In genomic region chr5:87705891-87706290, GRCm38 (mm10) we compare ENCODE assay signal across 40 mouse cellular contexts. TPM values are rescaled to one million over a fixed set of nuclear protein-coding genes. Genes with fewer than 3 reads are reported as not detected.
"Had no signal": no experiment of that assay in that cellular context is flagged by ENCODE, and none has a peak within 500 bp of the region (broad histone marks: within the 10 kb centered on the region; RNA-seq: fewer than 3 reads in every experiment).

No protein-coding gene starts in this region.

- H3K4me2 ChIP-seq: embryonic facial prominence, embryonic 12.5 days; embryonic facial prominence, embryonic 13.5 days; embryonic facial prominence, embryonic 15.5 days; forebrain, embryonic 12.5 days; forebrain, embryonic 13.5 days; forebrain, embryonic 15.5 days had no signal

- ATAC-seq: forebrain, embryonic 13.5 days; forebrain, embryonic 14.5 days; forebrain, embryonic 15.5 days; forebrain, embryonic 16.5 days; forebrain, postnatal 0 days had no signal

- H3K27me3 ChIP-seq: embryonic facial prominence, embryonic 12.5 days; embryonic facial prominence, embryonic 13.5 days; embryonic facial prominence, embryonic 15.5 days; forebrain, embryonic 12.5 days; forebrain, embryonic 13.5 days; forebrain, embryonic 15.5 days had no signal

- H3K4me3 ChIP-seq: embryonic facial prominence, embryonic 10.5 days; embryonic facial prominence, embryonic 12.5 days; embryonic facial prominence, embryonic 13.5 days; embryonic facial prominence, embryonic 15.5 days; erythroblast, embryonic 14.5 days; forebrain, embryonic 10.5 days; forebrain, embryonic 12.5 days; forebrain, embryonic 13.5 days; forebrain, embryonic 15.5 days; gastrocnemius, adult 2 months; heart, adult 2 months; heart, embryonic 10.5 days had no signal

- DNase-seq: cerebellum, adult 2 months; cerebellum, adult 8-10 months; cerebellum, adult 9-10 months; cerebellum, adult 9-11 months; cerebellum, postnatal 10 days; cerebellum, postnatal 14 days; cerebellum, postnatal 25 days; cerebellum, postnatal 36 days; embryo, embryonic 11 days; forebrain, postnatal 0 days; gastrocnemius, adult 2 months; gastrocnemius, postnatal 10 days; gastrocnemius, postnatal 14 days; gastrocnemius, postnatal 25 days; gastrocnemius, postnatal 36 days; heart, adult 11 months; heart, adult 18-20 months; heart, adult 2 months had no signal

- H3K9me3 ChIP-seq: embryonic facial prominence, embryonic 10.5 days; embryonic facial prominence, embryonic 12.5 days; embryonic facial prominence, embryonic 13.5 days; embryonic facial prominence, embryonic 15.5 days; forebrain, embryonic 10.5 days; forebrain, embryonic 12.5 days; forebrain, embryonic 13.5 days; forebrain, embryonic 15.5 days; heart, embryonic 10.5 days had no signal

- H3K4me1 ChIP-seq: embryonic facial prominence, embryonic 10.5 days; embryonic facial prominence, embryonic 12.5 days; embryonic facial prominence, embryonic 13.5 days; embryonic facial prominence, embryonic 15.5 days; forebrain, embryonic 10.5 days; forebrain, embryonic 12.5 days; forebrain, embryonic 13.5 days; forebrain, embryonic 15.5 days; heart, embryonic 10.5 days had no signal

- H3K27ac ChIP-seq: embryonic facial prominence, embryonic 10.5 days; embryonic facial prominence, embryonic 12.5 days; embryonic facial prominence, embryonic 13.5 days; embryonic facial prominence, embryonic 15.5 days; forebrain, embryonic 10.5 days; forebrain, embryonic 12.5 days; forebrain, embryonic 13.5 days; forebrain, embryonic 15.5 days; gastrocnemius, adult 2 months; heart, adult 2 months; heart, embryonic 10.5 days had no signal

- H3K36me3 ChIP-seq: embryonic facial prominence, embryonic 10.5 days; embryonic facial prominence, embryonic 12.5 days; embryonic facial prominence, embryonic 13.5 days; embryonic facial prominence, embryonic 15.5 days; forebrain, embryonic 10.5 days; forebrain, embryonic 12.5 days; forebrain, embryonic 15.5 days; heart, embryonic 10.5 days had no signal

- H3K9ac ChIP-seq: embryonic facial prominence, embryonic 12.5 days; embryonic facial prominence, embryonic 13.5 days; embryonic facial prominence, embryonic 15.5 days; forebrain, embryonic 12.5 days; forebrain, embryonic 13.5 days; forebrain, embryonic 15.5 days; forebrain, postnatal 0 days had no signal

RNA-seq across cellular contexts. Expression of gene Csn2, which starts 6.5 kb away (rescaled TPM):
- total RNA-seq: common myeloid progenitor, adult 5-6 weeks; forebrain, postnatal 0 days; gastrocnemius, adult 18-20 months; gastrocnemius, adult 2 months; gastrocnemius, adult 8-10 months; gastrocnemius, postnatal 10 days; gastrocnemius, postnatal 14 days; gastrocnemius, postnatal 25 days; gastrocnemius, postnatal 36 days; gastrocnemius, postnatal 4 days; heart, adult 18-20 months; heart, adult 2 months; heart, adult 8-10 months had no signal
- polyA plus RNA-seq: cerebellum, adult 2 months; cortical plate, adult 2 months; embryonic facial prominence, embryonic 10.5 days; embryonic facial prominence, embryonic 11.5 days; embryonic facial prominence, embryonic 12.5 days; embryonic facial prominence, embryonic 13.5 days; embryonic facial prominence, embryonic 14.5 days; embryonic facial prominence, embryonic 15.5 days; erythroblast, embryonic 14.5 days; forebrain, embryonic 10.5 days; forebrain, embryonic 11.5 days; forebrain, embryonic 12.5 days; forebrain, embryonic 13.5 days; forebrain, embryonic 14.5 days; forebrain, embryonic 15.5 days; forebrain, embryonic 16.5 days; forebrain, postnatal 0 days; frontal cortex, adult 2 months; heart, adult 2 months; heart, embryonic 10.5 days had no signal

RNA-seq across cellular contexts. Expression of gene Csn1s1, which starts 39.9 kb away (rescaled TPM):
- total RNA-seq: common myeloid progenitor, adult 5-6 weeks; forebrain, postnatal 0 days; gastrocnemius, adult 18-20 months; gastrocnemius, adult 2 months; gastrocnemius, adult 8-10 months; gastrocnemius, postnatal 10 days; gastrocnemius, postnatal 14 days; gastrocnemius, postnatal 25 days; gastrocnemius, postnatal 36 days; gastrocnemius, postnatal 4 days; heart, adult 18-20 months; heart, adult 2 months; heart, adult 8-10 months had no signal
- polyA plus RNA-seq: cerebellum, adult 2 months; cortical plate, adult 2 months; embryonic facial prominence, embryonic 10.5 days; embryonic facial prominence, embryonic 11.5 days; embryonic facial prominence, embryonic 12.5 days; embryonic facial prominence, embryonic 13.5 days; embryonic facial prominence, embryonic 15.5 days; erythroblast, embryonic 14.5 days; forebrain, embryonic 10.5 days; forebrain, embryonic 11.5 days; forebrain, embryonic 12.5 days; forebrain, embryonic 13.5 days; forebrain, embryonic 14.5 days; forebrain, embryonic 15.5 days; forebrain, embryonic 16.5 days; forebrain, postnatal 0 days; frontal cortex, adult 2 months; heart, adult 2 months; heart, embryonic 10.5 days had no signal
